Mouse (Mus musculus) yolk sac, embryonic 10.5 days (tissue): ENCODE measurements around the gene Phlpp1.
"Not testable (repeated sequence)": the region's sequence is repeated elsewhere in the genome, so short reads cannot be mapped to it uniquely, and the experiment has no call there.

Source experiments
- DNase-seq: peaks from one replicate; pipeline ENCODE4 v3.0.0-alpha.2; 2017; ENCODE audit warnings: low spot score

Phlpp1 gene

DNA sequence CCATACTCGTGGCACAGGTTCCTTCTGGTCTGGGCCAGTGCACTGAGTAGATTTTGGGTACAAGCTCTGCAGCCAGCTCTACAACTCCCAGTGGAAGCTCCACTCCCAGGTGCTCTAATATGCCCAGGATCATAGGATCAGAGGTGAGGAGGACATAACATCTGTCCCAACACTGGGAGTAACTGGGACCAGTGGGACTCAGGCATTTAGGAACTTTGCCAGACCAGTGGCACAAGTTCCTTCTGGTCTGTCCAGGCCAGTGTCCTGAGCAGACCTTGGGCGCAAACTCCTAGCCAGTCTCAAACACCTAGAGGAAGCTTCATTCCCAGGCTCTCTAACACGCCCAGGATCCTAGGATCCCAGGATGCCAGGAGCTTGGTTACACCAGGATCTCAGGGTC lies 72.7 kb downstream of the Phlpp1 start:
- no peak for DNase-seq

DNA sequence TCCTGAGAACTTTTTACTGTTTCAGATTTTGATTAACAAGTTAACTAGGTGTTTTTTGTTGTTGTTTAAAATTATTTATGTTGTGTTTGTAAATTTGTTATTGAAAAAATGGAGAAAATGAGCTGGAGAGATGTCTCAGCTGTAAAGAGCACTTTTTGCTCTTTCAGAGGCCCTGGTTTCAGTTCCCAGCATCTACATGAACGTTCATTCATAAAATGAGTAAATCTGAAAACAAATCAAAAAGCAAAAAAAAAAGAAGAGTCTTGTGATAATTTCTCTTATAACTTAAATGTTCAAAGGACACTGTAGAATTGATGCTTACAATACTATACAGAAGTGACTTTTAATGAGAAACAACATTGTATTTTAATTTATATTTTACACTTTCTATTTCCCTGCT lies 82.5 kb downstream of the Phlpp1 start:
- DNase-seq, result no peak

- DNase-seq, result no peak
Observed at GRCm38 (mm10) chr1:106257176-106257575, 85.6 kb downstream of the Phlpp1 start.

GRCm38 (mm10) chr1:106268028-106268799 lies 96.7 kb downstream of the Phlpp1 start:
- DNase-seq, result no peak

GRCm38 (mm10) chr1:106269337-106269736 lies 97.8 kb downstream of the Phlpp1 start:
- no peak for DNase-seq

- DNase-seq, result no peak
Observed at GRCm38 (mm10) chr1:106272916-106273315, 101.4 kb downstream of the Phlpp1 start.

DNA sequence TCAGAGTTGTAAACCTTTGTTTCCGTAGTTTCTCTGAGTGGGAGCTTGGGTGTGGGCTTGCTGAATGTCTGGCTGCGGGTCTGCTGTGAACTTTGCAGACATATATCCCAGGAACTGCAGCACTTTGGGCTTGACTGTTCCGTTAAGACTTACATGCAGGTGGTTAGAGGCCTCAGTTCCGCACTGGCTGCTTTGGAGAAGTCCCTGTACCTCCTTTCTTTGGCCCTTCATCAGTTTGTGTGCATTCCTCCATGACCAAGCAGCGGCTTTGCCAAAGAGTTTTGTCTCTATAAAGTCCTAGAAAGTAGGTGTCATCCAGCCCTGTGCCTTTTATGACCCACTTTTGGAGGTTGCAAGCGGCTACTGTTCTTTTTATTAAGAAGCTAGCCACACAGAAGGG lies 102.2 kb downstream of the Phlpp1 start:
- no peak for DNase-seq

DNA sequence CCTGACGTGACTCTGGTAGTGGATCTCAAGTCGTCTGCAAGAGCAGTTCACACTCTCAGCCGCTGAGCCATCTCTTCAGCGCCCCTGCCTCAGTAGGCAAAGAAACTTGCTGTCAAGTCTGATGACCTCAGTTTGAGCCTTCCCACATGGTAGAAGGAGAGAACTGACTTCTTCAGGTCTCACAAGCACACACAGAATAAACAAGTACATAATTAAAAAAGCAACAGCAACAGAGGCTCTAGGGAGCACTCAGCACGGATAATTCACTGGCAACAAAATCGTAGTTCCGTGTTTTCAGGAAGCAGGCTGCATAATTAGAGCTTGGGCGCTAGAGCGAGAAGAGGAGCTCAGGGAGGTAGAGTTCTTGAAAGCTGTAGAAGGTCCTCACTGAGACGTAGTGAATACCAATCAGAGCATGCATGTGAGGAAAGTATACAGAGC lies 103.0 kb downstream of the Phlpp1 start:
- no peak for DNase-seq

GRCm38 (mm10) chr1:106275142-106275541 lies 103.6 kb downstream of the Phlpp1 start:
- DNase-seq, result no peak

GRCm38 (mm10) chr1:106275731-106276130 lies 104.2 kb downstream of the Phlpp1 start:
- no peak for DNase-seq

DNA sequence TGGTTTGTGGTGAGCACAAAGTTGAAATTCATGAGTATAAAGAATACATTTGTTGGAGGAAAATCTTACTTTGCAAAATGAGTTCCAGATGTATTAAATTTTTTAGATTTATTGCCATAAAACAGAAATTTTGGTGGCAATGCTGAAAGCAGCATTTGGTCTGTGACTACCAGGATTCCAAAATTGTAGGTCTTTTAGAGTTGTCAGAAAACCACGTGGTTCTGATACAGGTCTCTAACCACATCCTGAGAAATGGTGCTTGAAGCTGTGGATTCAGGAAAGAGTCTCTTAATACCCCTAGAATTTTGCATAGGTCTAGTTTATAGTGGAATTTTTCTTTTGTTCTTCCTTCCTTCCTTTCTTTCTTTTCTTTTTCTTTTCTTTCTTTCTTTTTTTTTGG lies 105.3 kb downstream of the Phlpp1 start:
- no peak for DNase-seq

- no peak for DNase-seq
Observed at GRCm38 (mm10) chr1:106277286-106277685, 105.7 kb downstream of the Phlpp1 start.

- DNase-seq, result no peak
Observed at GRCm38 (mm10) chr1:106278552-106279060, 107.1 kb downstream of the Phlpp1 start.

DNA sequence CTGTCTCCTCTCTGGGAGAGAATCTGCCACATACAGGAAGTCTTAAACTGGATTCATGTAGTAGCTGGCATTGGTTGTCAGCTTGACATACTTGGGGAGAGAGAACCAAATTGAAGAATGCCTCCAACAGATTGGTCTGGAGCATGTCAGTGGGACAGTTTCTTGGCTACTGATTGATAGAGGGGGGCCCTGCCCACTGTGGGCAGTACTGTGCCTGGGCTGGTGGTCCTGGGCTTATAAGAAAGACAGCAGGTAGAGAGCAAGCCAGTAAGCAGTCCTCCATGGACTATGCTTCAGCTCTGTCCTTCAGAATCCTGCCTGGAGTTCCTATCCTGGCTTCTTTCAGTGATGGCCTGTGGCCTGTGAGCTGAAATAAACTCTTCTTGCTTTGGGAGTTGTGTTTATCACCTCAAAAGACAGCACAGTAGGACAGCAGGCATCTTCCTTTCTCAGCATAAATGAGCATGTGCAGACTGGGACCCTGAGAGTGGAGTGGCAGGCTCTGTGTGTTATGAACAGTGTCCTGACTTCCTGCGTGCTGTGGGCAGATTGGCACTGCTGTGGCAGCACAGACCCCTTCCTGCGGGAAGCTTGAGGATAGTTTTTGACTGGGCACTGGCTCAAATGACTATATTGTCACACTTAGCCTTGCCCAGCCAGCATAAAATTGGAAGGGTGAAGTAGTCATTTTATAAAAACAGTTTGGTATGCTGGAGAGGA lies 108.0 kb downstream of the Phlpp1 start:
- DNase-seq, result no peak

DNA sequence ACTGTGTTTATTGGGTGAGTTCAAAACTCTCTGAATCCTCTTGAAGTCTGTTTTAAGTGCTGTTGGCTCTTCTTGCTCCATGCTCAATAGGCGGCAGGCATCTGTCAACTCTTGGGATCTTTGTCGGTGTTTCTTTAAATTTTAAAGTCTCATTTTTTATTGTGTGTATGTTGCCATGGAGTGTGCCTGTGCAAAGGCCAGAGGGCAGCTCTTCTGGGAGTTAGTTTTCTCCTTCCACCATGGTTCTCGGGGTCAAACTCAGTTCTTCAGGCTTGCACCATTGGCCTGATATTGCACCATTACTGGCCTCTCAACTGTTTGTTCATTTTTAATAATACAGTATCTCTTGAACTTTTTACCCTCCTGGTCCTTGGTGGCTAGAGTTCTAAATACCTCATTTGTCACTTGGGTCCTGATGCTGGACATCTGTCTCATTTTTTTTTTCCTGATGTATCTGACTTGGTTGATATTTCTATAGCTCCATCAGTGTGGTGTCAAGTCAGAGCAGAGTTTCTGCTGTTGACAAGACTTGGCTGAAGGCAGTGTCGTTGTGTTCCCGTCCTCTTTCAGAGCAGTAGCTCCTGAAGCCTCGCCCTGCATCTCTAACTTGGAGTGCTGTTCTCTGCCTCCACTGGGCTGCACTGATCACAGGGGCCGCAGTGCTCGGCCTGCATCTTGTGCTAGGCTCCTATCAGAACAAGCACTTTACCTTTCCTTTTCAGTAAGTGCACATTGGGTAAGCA lies 108.8 kb downstream of the Phlpp1 start:
- no peak for DNase-seq

DNA sequence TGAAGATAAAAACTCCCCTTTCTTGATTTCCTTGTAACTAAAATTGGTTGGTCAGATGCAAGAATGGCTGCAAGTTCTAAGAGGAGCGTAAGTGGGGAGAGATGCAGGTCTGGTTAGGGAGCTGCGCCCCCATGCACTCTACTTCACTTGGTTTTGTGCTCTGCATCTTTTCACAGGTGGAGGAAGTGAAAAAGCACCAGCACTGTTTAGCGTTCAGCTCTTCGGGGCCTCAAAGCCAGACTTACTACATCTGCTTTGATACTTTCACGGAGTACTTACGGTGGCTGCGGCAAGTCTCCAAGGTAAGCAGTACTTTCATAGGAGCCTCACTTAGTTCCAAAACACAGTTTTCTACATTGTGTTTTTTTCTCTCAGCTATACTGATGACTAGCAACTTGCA lies 115.3 kb downstream of the Phlpp1 start:
- no peak for DNase-seq

DNA sequence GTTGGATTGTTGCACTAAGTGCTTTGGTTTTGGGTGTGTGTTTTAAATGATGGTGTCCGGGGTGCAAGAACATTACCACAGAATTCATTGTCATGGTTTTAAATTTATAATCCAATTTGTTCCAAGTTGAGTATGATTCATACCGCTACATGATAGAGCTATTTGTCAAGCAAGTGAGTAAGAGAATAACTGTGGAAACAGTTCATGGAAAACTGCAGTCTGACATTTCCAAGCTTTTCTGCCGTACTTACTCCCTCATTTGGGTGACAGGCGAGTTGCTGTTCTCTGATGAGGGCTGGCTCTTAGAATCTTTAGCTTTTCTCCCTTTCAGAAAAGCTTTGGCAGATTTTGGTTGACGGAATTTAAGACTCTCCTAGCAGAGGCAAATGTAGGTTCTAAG lies 117.5 kb downstream of the Phlpp1 start:
- no peak for DNase-seq

GRCm38 (mm10) chr1:106289580-106289979 lies 118.0 kb downstream of the Phlpp1 start:
- no peak for DNase-seq

DNA sequence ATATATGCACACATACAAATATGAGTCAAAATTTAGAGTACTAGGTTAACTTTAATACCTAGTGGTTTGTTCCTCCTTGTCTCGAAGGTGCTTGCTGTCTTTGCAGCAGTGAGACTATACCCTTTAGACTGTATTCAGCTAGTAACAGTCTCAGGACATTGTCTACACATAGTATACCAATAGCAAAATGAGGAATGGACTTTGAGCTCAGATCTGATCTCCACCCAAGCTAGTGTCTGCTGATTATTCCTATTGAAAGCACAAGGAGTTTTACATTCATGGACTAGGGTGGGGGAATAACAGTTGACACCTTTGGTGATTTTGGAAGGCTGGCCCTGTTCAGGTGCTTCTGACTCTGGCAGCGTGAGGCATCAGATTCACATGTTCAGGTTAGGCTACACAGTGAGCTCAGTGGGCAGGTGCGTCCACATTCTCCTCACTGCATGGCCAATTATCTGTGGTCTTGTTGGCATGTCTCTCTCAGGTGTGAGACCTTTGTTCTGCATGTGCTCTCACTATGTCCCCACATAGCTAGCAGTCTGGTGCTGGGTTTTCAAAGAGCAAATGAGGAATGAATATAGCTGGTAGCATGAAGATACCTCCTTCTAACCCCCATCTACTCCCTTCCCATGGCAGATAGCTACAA lies 138.0 kb downstream of the Phlpp1 start:
- no peak for DNase-seq

GRCm38 (mm10) chr1:106310285-106310684 lies 138.7 kb downstream of the Phlpp1 start:
- no peak for DNase-seq

DNA sequence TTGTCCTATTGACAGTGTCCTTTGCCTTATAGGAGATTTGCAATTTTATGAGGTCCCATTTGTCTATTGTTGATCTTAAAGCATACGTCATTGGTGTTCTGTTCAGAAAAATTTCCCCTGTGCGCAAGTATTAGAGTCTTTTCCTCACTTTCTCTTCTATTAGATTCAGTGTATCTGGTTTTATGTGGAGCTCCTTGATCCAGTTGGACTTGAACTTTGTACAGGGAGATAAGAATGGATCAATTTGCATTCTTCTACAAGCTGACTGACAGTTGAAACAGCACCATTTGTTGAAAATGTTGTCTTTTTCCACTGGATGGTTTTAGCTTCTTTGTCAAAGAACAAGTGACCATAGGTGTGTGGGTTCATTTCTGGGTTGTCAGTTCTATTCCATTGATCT lies 140.3 kb downstream of the Phlpp1 start:
- DNase-seq, result not testable (repeated sequence)

DNA sequence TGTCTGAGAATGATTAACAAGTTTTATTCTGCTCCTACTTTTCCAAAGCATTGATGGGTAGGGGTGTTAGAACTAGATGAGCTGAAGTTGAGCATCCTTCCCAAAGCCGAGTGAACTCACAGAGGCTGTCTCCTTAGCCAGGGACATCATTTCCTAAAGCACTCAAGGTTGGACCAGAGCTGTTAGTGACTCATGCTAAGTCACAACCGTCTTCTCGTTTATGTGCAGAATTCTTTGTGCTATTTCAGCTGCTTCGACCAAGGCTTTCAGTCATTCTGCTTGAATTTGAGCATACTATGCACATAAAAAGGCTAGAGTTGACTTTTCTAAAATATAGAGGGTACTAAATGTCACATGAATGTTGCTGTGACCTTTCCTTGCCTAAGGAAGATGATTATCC lies 142.9 kb downstream of the Phlpp1 start:
- no peak for DNase-seq
